Mouse (Mus musculus): ENCODE data around the gene Ric8b. TPM values are rescaled to one million over a fixed set of nuclear protein-coding genes. Genes with fewer than 3 reads are reported as not detected.
A peak's percentile ranks its signal among the peaks of the same experiment; 100 is the strongest.

Gene Ric8b
- total RNA-seq, 2 experiments from 2014 or later: 22.3 to 26.9 TPM

DNA sequence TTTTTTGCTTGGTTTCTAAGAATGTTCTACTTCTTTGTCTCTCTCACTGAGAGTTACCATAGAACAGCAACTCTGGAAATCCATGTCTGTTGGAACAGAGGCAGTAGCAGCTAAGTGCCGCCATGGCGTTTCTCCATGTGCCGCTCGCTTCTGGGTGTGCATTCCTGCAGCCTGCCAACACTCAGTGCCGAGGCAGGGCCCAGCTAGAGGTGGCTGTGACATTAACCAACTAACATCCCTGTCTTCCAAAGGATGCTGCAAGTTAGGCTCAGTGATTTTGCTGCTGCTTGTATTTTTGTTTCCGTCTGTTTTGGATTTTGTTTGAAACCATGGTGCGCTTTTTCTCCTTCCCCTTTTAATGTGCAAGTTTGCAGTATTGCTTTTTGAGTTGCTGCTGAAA is 84.5 kb downstream of the Ric8b start:
- intact Hi-C loops (cut with DNase I): no loop called here
- peak; percentile 76 to 80 for DNase-seq

DNA sequence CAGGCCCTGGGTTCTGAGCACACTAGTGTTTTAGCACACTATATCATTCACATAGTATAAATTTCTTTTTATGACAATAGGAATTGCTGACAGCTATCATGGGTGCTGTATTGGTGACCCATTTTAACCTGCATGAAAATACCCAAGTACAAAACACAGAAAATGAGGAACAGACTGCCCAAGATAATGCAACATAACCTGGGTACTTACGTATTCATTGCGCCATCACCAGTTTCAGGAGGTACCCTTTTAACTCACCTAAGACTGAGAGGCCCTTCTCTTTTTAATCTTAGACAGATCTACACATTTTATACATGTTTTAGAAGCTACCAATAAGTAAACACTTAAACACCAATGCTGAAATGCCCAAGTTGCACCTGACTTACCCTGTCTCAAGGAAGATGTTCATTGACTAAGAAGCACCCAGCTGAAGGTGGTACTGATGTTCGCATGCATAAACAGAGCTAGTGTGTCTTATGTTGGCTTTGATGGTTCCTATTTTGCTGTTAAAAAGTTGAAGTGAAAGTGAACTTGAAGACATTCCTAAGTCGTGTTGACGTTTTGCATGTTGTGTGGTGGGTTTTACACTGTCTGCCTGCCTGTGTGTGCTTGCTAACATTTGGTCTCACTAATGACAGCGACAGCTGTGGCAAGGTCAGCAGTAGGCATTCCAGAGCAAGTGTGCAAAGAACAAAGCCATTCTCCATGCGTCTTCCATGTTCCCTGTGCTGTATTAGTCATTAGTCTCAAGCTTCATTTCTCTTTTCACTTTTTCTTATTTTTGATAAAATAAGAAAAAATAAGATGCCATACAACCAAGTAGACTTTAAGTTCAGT is 86.0 kb downstream of the Ric8b start:
- intact Hi-C loops (cut with DNase I): no loop called here
- no peak for DNase-seq

DNA sequence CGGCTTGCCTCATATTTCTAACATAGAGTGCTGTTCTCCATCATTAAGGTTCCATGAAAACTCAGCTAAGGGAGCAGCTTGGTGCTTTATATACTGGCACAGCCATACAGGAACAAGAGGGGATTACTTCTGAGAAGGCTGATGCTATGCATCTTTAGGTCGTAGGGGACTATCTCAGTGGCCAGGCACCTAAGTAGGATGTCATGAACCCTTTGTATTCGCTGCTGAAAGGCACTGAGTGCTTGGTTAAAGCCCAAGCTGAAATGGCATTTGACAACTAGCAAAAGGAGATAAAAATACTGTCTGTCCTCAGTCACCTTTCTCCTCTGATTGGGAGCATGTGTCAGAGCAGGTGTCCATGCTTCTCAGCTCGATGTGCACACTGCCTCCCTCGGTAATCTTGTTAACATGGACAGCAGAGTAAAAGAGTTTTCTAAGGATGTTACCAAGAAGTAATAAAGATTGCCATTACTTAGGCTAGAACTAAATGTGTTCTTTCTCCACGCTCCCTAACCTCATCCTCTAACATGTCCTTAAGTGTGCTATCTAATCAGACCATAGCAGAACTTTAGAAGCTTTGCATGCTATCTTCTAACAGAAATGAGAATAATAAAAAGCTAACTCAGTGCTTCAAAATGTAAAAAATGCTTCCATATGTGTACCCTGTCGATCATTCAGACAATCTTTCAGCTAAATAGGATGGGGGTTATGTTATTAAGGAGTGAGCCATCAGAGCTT is 89.3 kb downstream of the Ric8b start:
- intact Hi-C loops (cut with DNase I): no loop called here
- DNase-seq: peak in 1 of 2 experiments; percentile 21

DNA sequence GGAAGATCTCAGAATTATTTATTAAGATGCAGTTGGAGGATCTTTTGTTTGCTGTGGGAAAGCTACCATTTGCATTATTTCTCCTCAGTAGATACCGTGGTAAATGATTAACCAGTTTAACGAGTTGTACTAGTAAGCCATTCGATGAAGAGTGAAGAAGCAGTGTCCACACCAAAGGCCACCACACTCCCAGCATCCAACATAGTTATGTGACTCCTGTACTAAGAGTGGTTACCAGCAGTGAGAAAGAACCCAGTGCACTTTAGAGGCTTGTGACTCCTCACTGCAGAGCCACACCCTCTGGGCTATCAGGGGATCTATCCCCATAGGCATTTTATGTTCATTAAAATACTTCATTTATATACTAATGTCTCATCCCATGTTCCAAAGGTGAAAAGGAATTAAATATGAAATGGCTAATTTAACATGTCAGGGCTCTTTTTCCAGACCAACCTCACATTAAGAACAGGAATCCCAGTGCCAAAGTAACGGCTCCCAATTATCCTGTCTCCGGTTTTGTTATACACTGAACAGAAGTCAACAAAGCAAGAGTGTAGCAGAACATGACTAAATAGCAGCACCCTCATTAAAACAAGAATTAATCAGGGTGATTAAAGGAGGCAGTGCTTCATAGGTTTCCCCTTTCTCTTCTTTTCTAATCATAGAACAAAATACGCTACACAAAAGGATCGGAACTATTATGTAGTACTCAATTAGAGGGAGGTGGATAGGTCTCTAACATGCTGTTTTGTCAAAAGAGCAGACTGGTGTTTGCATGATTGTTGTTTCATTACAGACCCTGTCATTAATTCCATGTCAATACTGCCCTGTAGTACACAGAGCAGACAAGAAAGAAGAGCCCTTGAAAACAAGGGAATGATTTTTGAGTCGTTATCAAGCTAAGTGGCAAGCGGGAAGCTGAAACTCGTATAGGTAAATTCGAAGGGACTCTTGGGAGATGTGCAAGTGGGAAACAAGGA is 90.7 kb downstream of the Ric8b start:
- intact Hi-C loops (cut with DNase I): no loop called here
- DNase-seq: no peak

DNA sequence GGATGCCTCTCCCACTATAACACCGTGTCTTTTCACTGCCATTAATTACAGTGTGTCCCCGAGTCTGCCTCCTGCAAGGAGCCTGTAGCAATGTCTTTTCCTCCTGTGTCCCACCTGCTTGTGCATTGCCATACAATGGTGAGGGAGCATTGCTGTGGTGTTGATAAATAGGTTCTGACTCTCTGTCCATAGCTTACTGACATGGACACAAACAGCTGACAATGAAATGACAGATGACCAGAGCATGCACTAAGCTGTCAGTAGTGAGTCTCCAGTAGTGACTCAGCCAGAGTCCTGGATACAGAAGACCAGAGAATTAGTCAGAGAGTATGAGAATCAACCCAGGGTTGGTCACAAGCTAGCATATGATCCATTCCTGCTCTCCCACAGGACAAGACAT is 93.7 kb downstream of the Ric8b start:
- intact Hi-C loops (cut with DNase I): no loop called here
- DNase-seq: no peak

DNA sequence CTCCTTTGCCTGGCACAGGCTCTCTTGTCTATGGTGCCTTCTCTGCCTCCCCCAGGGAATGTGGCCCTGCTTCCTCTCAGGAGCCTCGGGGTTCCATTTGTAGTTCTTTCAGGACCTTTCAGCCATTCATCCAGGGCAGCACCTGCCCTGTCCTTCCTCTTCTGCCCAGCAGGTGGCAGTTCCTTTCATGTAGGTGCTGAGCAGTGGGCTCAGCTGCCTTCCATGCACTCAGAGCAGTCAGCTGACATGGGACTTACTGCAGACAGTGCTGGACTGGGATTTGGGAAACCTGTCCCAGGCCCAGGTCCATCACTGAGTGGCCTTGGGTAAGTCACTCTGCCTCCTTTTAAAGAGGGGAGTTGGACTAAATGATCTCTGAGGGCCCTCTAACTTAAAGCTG is 96.0 kb downstream of the Ric8b start:
- intact Hi-C loops (cut with DNase I): loop anchor here (2.0 kb wide), 1 partner anchor 31 kb away; no protein-coding TSS in a partner anchor
- peak; percentile 38 to 56 for DNase-seq

DNA sequence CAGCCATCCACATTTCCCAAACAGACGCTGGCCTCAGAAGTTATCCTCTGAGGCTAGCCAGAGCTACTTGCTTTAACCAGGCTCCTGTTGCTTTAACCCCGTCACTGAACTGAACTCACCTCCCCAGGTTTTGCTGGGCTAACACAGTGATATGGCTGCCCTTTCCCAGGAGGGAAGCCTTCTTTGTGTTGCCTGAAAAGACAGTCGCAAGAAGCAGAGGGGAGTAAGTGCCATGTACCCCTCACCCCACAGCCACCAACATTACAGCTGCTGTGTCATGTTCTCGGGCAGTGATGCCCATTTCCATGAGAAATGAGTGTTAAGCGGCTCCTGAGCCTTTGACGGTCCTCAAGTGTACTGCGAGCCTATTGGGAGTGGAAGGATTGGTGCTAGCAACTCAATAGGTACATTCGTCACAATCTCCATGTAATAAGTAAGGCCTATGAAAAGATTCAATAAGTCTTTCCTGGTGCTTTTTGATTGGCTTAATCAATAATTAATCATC is 96.6 kb downstream of the Ric8b start:
- intact Hi-C loops (cut with DNase I): loop anchor here (2.0 kb wide), 1 partner anchor 31 kb away; no protein-coding TSS in a partner anchor
- DNase-seq: no peak

DNA sequence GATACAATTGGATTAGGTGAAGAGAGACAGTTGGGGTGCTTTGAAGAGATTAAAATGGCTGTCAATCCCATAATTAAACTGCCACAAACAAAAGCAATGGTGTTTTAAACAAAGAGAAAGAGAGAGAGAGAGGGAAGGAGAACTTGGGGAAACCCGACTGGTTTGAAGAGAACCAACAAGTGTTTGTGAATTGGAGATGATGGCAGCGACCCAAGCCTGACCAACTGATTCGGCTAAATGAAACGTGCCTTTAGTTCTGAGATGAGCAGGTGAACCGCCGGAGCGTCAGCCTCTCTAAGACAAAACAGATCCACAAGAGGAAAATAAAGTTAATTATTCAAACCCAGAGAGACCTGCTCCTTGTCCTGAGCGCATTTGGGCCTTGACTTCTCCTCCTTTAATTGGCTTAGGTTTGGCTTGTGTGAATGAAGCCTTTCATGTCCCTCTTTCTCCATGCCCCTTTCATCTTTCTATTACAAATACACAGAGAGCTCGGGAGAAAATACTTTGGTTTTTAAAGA is 97.1 kb downstream of the Ric8b start:
- DNase-seq: no peak
- intact Hi-C loops (cut with DNase I): no loop called here

DNA sequence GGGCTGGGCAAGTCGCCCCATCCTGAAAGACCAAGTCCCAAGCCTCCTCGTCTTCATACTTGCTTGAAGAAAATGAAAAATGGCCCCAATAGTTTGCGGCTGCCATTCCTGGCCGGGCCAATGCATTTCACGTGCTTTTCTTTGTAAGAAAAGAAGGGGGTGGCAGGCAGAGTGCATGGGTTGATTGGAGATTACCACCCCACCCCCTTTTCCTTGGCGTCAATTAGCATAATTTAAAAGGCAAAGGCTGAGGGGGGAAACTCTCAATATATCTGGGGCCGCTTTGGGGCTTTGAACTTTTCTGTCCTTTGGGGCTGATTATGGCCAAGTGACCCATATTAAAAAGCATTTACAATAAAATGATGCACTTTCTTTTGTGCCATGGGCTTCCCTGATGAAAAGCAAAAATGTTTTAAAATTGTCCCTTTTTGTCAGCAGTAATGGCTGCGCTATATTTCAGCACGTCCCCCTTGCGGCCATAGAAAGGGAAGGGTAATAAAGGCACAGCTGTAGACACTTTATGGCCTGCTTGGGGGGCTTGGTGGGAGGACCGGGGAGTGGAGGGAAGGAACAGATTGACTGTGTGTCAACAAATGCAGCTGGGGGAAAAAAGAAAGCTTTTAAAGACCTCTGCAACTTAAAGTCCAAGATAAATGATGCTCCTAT is 105.4 kb downstream of the Ric8b start:
- no peak for DNase-seq
- intact Hi-C loops (cut with DNase I): no loop called here

DNA sequence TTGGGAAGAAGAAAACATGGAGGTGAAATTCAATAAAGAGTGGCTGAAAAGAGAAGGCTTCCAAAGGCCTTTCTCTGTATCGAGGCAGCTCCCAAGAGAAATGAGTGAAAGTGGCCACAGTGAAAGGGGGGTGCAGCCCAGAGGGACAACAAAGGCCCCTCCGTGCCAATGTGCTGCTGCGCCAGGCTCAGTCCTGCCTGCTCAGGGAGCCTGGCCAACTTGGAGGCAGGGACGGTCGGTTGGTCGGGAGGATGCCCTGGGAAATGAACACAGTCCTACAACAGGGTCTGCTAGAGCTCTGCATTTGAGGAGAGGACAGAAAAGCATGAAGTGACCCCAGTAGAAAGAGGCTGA is 105.9 kb downstream of the Ric8b start:
- intact Hi-C loops (cut with DNase I): no loop called here

DNA sequence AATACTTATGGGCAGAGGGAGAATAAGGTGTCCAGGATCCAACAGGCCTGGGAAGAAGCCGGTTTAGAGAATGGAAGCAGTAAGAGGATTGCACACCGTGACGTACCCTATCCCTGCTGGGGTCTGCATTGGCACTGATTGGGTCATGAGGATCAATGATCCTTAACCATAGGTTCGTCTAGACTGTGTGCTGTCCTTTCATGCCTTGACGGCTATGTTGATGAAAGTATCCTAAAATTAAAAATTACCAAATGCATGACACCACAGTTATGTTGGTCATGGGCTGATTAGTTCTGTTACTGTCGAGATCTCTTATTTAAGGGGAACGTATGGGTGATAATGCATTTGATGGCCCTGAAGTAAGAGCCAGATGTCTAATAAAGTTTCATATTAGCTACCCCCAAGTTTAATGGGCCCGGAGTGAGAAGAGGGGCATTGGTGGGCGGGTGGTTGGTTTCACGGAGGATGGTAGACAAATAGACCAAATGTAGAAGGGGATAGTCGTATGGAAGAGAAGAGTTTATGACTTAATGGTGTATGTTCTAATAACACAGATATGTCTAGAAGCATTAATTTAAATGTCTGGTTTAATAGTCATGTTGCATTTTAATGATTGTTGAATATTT is 108.5 kb downstream of the Ric8b start:
- DNase-seq: no peak
- intact Hi-C loops (cut with DNase I): no loop called here

More for the DNA sequence above, 105.9 kb downstream of the Ric8b start:
- DNase-seq: no peak

DNA sequence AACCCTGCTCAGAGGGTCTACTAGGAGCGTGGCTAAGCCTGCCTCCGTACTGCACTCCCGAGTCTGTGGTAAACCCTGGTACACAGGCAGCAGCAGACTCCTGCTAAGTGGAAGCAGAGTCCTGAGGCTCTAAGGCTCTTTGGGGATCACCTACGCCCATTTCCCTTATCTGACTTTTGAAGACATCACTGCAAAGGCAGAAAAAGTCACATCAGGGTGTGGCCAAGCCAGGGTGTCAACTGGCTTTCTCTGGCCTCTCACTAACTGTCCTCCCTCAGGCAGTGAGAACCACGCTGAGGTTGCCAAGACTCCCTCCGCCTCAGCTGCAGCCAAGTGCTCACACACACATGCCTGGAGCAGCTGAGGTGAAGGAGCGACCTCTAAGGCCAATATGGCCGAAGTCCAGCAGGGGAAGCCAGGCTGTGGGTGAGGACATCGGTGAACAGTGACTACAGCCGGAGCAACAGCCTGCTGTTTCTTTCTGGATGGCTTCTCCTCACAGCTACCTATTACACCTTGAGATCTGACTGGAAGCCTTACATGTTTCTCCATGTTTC is 110.3 kb downstream of the Ric8b start:
- intact Hi-C loops (cut with DNase I): no loop called here
- peak; percentile 68 to 70 for DNase-seq

DNA sequence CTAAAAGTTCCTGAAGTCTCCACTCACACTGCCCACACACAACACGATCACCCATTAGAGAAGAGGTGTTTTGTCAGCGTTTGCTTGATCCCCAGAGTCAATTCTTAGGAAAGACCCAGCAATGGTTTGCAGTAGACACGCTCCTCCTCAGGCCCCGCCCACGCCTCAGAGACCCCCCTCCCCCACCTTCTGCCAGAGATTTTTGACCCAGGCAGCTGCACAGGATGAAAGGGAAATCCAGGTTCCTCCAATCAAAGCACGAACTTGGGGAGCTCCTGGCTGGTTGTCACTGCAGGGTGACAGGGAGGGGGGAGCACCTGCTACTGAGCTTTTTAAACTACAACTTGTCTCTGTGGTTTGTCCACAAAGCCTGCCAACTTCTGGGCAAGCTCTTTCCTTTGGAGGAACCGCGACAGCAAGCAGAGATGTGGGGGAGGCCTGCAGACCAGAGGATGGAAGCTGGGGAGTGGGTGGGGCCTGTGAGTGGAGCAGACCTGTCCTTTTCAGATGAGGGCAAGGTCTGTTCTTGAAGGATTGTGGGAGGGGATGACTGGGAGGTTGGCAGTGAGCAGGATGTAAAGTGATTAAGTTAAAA is 117.8 kb downstream of the Ric8b start:
- no peak for DNase-seq
- intact Hi-C loops (cut with DNase I): no loop called here

DNA sequence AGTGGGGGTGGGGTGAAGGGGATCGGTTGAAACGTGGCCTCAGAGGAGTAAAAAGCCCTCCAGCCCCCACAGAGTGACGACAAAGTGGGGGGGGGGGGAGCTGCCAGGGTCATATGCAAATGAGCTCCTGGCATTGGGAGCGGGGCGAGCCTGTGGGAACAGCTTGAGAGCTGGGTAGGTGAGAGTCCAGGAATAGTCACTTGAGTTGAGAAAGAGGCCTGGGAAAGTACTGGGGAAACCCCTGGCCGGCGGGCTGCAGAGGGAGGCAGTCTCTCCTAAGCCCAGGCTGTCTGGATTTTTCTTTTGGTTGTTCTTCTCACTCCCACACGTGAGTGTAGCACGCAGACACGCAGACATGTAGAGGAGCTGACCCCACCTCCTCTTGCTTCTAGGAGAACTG is 120.7 kb downstream of the Ric8b start:
- no peak for DNase-seq
- intact Hi-C loops (cut with DNase I): no loop called here

DNA sequence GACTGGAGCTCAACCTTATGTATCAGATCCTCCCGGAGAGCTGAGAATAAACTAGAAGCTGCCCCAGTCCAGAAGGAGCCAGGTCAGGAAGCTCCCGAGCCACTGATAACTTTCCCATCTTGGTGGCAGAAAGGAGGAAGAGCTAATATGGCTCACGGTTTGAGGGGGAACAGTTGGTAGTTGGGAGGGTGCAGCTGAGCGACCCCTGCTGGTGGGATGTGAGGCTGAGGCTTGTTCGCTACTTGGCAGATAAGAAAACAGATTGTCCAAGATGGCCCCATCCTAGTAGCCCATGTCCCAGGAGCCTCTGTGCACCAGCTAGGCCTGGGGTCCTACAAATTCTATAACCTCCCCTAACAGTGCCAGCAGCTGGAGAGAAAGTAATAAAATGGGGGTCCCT is 121.4 kb downstream of the Ric8b start:
- intact Hi-C loops (cut with DNase I): no loop called here
- DNase-seq: no peak

DNA sequence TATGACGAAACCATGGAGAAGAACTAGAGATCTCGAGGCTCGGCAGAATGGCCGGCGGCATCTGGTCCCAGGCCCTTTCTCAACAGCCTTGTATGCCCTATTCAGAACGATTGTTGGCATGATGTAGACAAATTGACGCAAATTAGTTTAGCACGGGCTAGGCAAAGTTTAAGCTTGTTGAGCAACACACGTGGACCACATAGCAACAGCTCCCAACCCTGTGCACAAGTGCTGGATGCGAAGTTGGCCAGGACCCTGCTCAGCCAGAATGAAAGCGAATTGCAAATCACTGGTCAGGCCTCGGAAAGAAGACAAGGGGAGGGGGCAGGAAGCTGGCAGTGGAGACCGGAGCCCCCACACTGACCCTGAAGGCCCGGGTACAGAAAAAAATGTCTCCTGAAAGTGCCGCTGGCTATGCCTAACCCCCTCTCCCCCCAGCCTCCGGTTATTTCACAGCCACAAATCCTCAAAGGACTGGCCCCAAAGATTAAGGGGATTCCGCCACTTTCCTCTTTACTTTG is 126.8 kb downstream of the Ric8b start:
- peak; percentile 14 to 38 for DNase-seq
- intact Hi-C loops (cut with DNase I): loop anchor here (2.0 to 5.0 kb wide), 3 partner anchors 31 to 333 kb away; no protein-coding TSS in a partner anchor

DNA sequence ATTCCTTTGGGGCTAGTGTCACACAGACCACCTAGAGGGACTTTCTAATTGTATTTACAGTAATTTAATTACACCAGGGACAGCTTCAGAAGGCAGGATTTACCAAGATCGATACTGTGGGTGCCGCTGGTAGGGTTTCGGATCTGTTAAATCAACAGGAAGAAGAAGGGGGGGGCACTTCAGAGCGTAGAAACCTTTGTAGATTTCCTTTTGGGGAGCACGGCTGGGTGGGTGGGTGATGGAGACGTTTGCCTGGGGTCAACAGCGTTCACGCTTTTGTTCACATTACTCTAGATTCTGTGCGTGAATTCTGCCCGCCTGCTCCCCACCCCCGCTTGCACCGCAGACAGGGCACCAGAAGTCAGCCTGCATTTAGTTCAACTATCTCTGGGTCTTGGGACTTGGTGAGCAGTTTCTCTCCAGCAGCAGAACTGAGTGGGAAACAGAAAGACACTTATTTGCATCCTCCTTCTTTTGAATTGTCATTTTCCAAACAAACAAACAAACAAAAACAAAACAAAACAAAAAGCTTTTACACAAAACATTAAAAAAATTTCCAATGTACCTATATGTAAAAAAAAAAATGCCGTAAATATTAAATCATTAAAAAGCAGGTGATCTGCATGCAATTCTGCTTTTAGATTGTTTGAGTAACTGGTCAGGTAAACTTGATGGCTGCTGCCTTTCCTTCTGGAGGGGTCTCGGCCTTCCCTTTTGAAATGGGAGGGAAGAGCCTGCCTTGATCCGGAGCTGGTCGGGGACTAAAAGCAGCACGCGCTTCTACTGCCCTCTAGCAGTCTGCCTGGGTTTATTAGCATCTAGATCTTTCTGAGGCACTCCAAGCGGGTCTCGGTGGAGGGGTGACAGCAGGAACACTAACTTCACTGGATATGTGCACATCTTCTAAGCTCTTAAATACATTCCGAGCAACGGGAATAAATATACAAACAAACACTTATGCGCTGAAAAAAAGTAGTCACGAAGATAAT is 127.6 kb downstream of the Ric8b start:
- intact Hi-C loops (cut with DNase I): loop anchor here (1.0 to 5.0 kb wide), 5 partner anchors 32 to 528 kb away; no protein-coding TSS in a partner anchor

More for the DNA sequence above, 127.6 kb downstream of the Ric8b start:
- peak; percentile 74 to 79 for DNase-seq
